Mouse (Mus musculus): ENCODE measurements around the gene Ssh3.
"Not testable (repeated sequence)": the region's sequence is repeated elsewhere in the genome, so short reads cannot be mapped to it uniquely, and the experiment has no call there.

The Ssh3 gene

GRCm38 (mm10) chr19:4295391-4295790 lies 26.4 kb upstream of the Ssh3 start:
- no peak for DNase-seq

GRCm38 (mm10) chr19:4294381-4295097 lies 25.6 kb upstream of the Ssh3 start:
- DNase-seq = peak; percentile 84

- no peak for DNase-seq
These were observed 22.2 kb upstream of the Ssh3 start for GRCm38 (mm10) chr19:4291161-4291560.

- DNase-seq = no peak
These were observed 21.8 kb upstream of the Ssh3 start for GRCm38 (mm10) chr19:4290749-4291148.

GRCm38 (mm10) chr19:4283653-4284052 lies 14.7 kb upstream of the Ssh3 start:
- no peak for DNase-seq

- DNase-seq = peak; percentile 94
These were observed 14.0 kb upstream of the Ssh3 start, which contains the start of gene Ankrd13d for GRCm38 (mm10) chr19:4282898-4283553. TSS of gene Ankrd13d (minus strand) at chr19:4283137.

- DNase-seq = no peak
These were observed 11.4 kb upstream of the Ssh3 start for GRCm38 (mm10) chr19:4280425-4280824.

- no peak for DNase-seq
These were observed 10.5 kb upstream of the Ssh3 start for GRCm38 (mm10) chr19:4279487-4279886.

GRCm38 (mm10) chr19:4270972-4271371 lies 2.0 kb upstream of the Ssh3 start:
- DNase-seq = no peak

GRCm38 (mm10) chr19:4270187-4270586 lies 1.2 kb upstream of the Ssh3 start:
- no peak for DNase-seq

GRCm38 (mm10) chr19:4265956-4266355 lies 3.0 kb downstream of the Ssh3 start:
- no peak for DNase-seq

GRCm38 (mm10) chr19:4264171-4264780 lies 4.7 kb downstream of the Ssh3 start:
- no peak for DNase-seq

GRCm38 (mm10) chr19:4263702-4264101 lies 5.3 kb downstream of the Ssh3 start:
- no peak for DNase-seq

- DNase-seq = no peak
These were observed 6.2 kb downstream of the Ssh3 start for GRCm38 (mm10) chr19:4262756-4263155.

GRCm38 (mm10) chr19:4261038-4261698 lies 7.8 kb downstream of the Ssh3 start:
- DNase-seq = no peak

- no peak for DNase-seq
These were observed 11.1 kb downstream of the Ssh3 start for GRCm38 (mm10) chr19:4257897-4258252.

GRCm38 (mm10) chr19:4257216-4257896 lies 11.6 kb downstream of the Ssh3 start:
- peak; percentile 96 for DNase-seq

GRCm38 (mm10) chr19:4255583-4256162 lies 13.3 kb downstream of the Ssh3 start:
- no peak for DNase-seq

GRCm38 (mm10) chr19:4254230-4254629 lies 14.8 kb downstream of the Ssh3 start:
- DNase-seq = no peak

- not testable (repeated sequence) for DNase-seq
These were observed 20.3 kb downstream of the Ssh3 start for GRCm38 (mm10) chr19:4248683-4249082.

- DNase-seq = no peak
These were observed 22.0 kb downstream of the Ssh3 start for GRCm38 (mm10) chr19:4247010-4247409.

- DNase-seq = no peak
These were observed 24.2 kb downstream of the Ssh3 start for GRCm38 (mm10) chr19:4244775-4245174.

- no peak for DNase-seq
These were observed 26.6 kb downstream of the Ssh3 start for GRCm38 (mm10) chr19:4242416-4242815.
